Mouse (Mus musculus) hindbrain, embryonic 14.5 days (tissue): ENCODE measurements around the gene Tekt5. TPM values are rescaled to one million over a fixed set of nuclear protein-coding genes. Genes with fewer than 3 reads are reported as not detected.

Experiments used
- ATAC-seq: fragments of 200-750 bp; cut with Nextera tagmentation; 2 replicates; pipeline ENCODE4 v1.8.0; 2017; ENCODE audit warnings: moderate number of reproducible peaks, mild to moderate bottlenecking, moderate TSS enrichment, moderate library complexity; ENCODE audit not compliant: low FRiP score
- DNase-seq: peaks from one replicate; pipeline ENCODE4 v3.0.0-alpha.2; 2015; ENCODE audit warnings: low spot score
- H3K27ac ChIP-seq: fragments of 300-500 bp; sonication (generic); 2 replicates; pipeline ENCODE4 v1.5.1; 2014; ENCODE audit warnings: mild to moderate bottlenecking, moderate library complexity
- H3K27me3 ChIP-seq: fragments of 300-500 bp; sonication (generic); 2 replicates; pipeline ENCODE4 v1.6.1; 2014; ENCODE audit warnings: mild to moderate bottlenecking, low read length, mixed read lengths; ENCODE audit not compliant: control insufficient read depth, insufficient read depth
- H3K36me3 ChIP-seq: fragments of 300-500 bp; sonication (generic); replicated peaks from 2 replicates; pipeline ENCODE4 v1.6.1; 2014; ENCODE audit not compliant: control insufficient read depth, insufficient read depth
- H3K4me1 ChIP-seq: fragments of 300-500 bp; sonication (generic); replicated peaks from 2 replicates; pipeline ENCODE4 v1.6.1; 2014; ENCODE audit warnings: antibody characterized with exemption, low read length, mixed read lengths; ENCODE audit not compliant: control insufficient read depth, insufficient read depth
- H3K4me2 ChIP-seq: fragments of 300-500 bp; sonication (generic); replicated peaks from 2 replicates; pipeline ENCODE4 v1.6.1; 2014; ENCODE audit warnings: mild to moderate bottlenecking, moderate library complexity
- H3K4me3 ChIP-seq: fragments of 300-500 bp; sonication (generic); replicated peaks from 2 replicates; pipeline ENCODE4 v1.5.1; 2014; ENCODE audit warnings: mild to moderate bottlenecking, low read length
- H3K9ac ChIP-seq: fragments of 300-500 bp; sonication (generic); 2 replicates; pipeline ENCODE4 v1.6.1; 2014
- H3K9me3 ChIP-seq: fragments of 300-500 bp; sonication (generic); 2 replicates; pipeline ENCODE4 v1.6.1; 2016; ENCODE audit warnings: low read length; ENCODE audit not compliant: control insufficient read depth
- WGBS: fragments of 180-500 bp; shearing (Covaris S2); extraction: QIAGEN DNeasy Blood & Tissue Kit; methylation state at CpG from one replicate; pipeline ENCODE4 v1.1.7; 2014; 5-methylcytosine and 5-hydroxymethylcytosine counted together
- polyA plus RNA-seq: library from polyadenylated mRNA; unstranded; fragments of >200 nt; fragmentation: Nextera tagmentation; extraction: Ambion mirVana; gene quantifications from 2 replicates; pipeline ENCODE4 v1.2.1, GENCODE M21; 2014

Gene Tekt5
- polyA plus RNA-seq, result 16.1 and 17.9 TPM in 2 replicates

GRCm38 (mm10) chr16:10394699-10395540 is at the start of gene Tekt5:
Tekt5 (minus strand) TSS chr16:10395490.
- 0 out of 2 replicates have a peak, but pooled peaks have one; percentile 59 for ATAC-seq
- peak; percentile 62 for DNase-seq
- no peaks in the 10 kb centered on the region for H3K4me1 ChIP-seq
- peak within 1 kb of the TSS; percentile 54 for H3K4me2 ChIP-seq
- no peaks in the 10 kb centered on the region for H3K36me3 ChIP-seq
- no peaks in the 10 kb centered on the region for H3K9me3 ChIP-seq
- 9% methylated on average over 37 of the region's 37 CpGs for WGBS
- no peaks in the 10 kb centered on the region for H3K27me3 ChIP-seq
- H3K9ac ChIP-seq, result peak within 1 kb of the TSS; percentile 50
- H3K27ac ChIP-seq, result no peak within 1 kb of the TSS
- H3K4me3 ChIP-seq, result peak within 1 kb of the TSS; percentile 28

GRCm38 (mm10) chr16:10443723-10444122 is 48.4 kb upstream of the Tekt5 start:
- DNase-seq (no peak), ATAC-seq (no peak)
- Histone ChIP-seq H3K4me1 (peaks cover 32% of the 10 kb centered on the region), H3K9me3 (no peaks in the 10 kb centered on the region), H3K4me2 (no peak overlapping the region), H3K27ac (no peak overlapping the region), H3K9ac (no peak overlapping the region), H3K36me3 (peaks cover 7% of the 10 kb centered on the region; the same call in 1 of the 2 replicates), H3K4me3 (no peak overlapping the region), H3K27me3 (no peaks in the 10 kb centered on the region)

- H3K27ac ChIP-seq, result no peak overlapping the region
- peaks cover 14% of the 10 kb centered on the region; the same call in 1 of the 2 replicates for H3K36me3 ChIP-seq
- no peaks in the 10 kb centered on the region for H3K27me3 ChIP-seq
- 95% methylated on average over 4 of the region's 4 CpGs for WGBS
- H3K4me2 ChIP-seq, result no peak overlapping the region
- DNase-seq (no peak), ATAC-seq (no peak)
- H3K4me3 ChIP-seq, result no peak overlapping the region
- peaks cover 26% of the 10 kb centered on the region for H3K4me1 ChIP-seq
- no peaks in the 10 kb centered on the region for H3K9me3 ChIP-seq
- no peak overlapping the region for H3K9ac ChIP-seq
Observed at GRCm38 (mm10) chr16:10441761-10442160, 46.5 kb upstream of the Tekt5 start.

GRCm38 (mm10) chr16:10441328-10441727 is 46.0 kb upstream of the Tekt5 start:
- Histone ChIP-seq H3K9me3 (no peaks in the 10 kb centered on the region), H3K4me1 (peaks cover 26% of the 10 kb centered on the region), H3K4me2 (no peak overlapping the region), H3K4me3 (no peak overlapping the region), H3K9ac (no peak overlapping the region), H3K36me3 (peaks cover 14% of the 10 kb centered on the region; the same call in 1 of the 2 replicates), H3K27me3 (no peaks in the 10 kb centered on the region), H3K27ac (no peak overlapping the region)
- 86% methylated on average over 6 of the region's 6 CpGs for WGBS
- DNase-seq (no peak), ATAC-seq (no peak)

- Histone ChIP-seq H3K36me3 (peaks cover 14% of the 10 kb centered on the region; the same call in 1 of the 2 replicates), H3K27me3 (no peaks in the 10 kb centered on the region), H3K9me3 (no peaks in the 10 kb centered on the region), H3K4me2 (no peak overlapping the region), H3K4me1 (peaks cover 7% of the 10 kb centered on the region; the same call in 1 of the 2 replicates), H3K4me3 (no peak overlapping the region), H3K9ac (no peak overlapping the region), H3K27ac (no peak overlapping the region)
- 82% methylated on average over 5 of the region's 5 CpGs for WGBS
- DNase-seq (no peak), ATAC-seq (no peak)
Observed at GRCm38 (mm10) chr16:10438055-10438454, 42.8 kb upstream of the Tekt5 start.

- DNase-seq, result no peak
- H3K27me3 ChIP-seq, result no peaks in the 10 kb centered on the region
- no peak overlapping the region for H3K9ac ChIP-seq
- H3K4me3 ChIP-seq, result no peak overlapping the region
- H3K36me3 ChIP-seq, result peaks cover 24% of the 10 kb centered on the region; the same call in 1 of the 2 replicates
- no peak for ATAC-seq
- H3K27ac ChIP-seq, result no peak overlapping the region
- H3K9me3 ChIP-seq, result no peaks in the 10 kb centered on the region
- no peaks in the 10 kb centered on the region for H3K4me1 ChIP-seq
- H3K4me2 ChIP-seq, result no peak overlapping the region
- 83% methylated on average over 6 of the region's 6 CpGs for WGBS
Observed at GRCm38 (mm10) chr16:10436166-10436565, 40.9 kb upstream of the Tekt5 start.

- Histone ChIP-seq H3K27ac (no peak overlapping the region), H3K9me3 (no peaks in the 10 kb centered on the region), H3K4me1 (no peaks in the 10 kb centered on the region), H3K36me3 (peaks cover 20% of the 10 kb centered on the region; the same call in 1 of the 2 replicates), H3K4me2 (no peak overlapping the region), H3K27me3 (no peaks in the 10 kb centered on the region), H3K4me3 (no peak overlapping the region), H3K9ac (no peak overlapping the region)
- 90% methylated on average over 5 of the region's 5 CpGs for WGBS
- DNase-seq (no peak), ATAC-seq (no peak)
Observed at GRCm38 (mm10) chr16:10433344-10433743, 38.1 kb upstream of the Tekt5 start.

GRCm38 (mm10) chr16:10432387-10432786 is 37.1 kb upstream of the Tekt5 start:
- ATAC-seq (no peak), DNase-seq (no peak)
- Histone ChIP-seq H3K4me3 (no peak overlapping the region), H3K9me3 (no peaks in the 10 kb centered on the region), H3K27me3 (no peaks in the 10 kb centered on the region), H3K9ac (no peak overlapping the region), H3K4me2 (no peak overlapping the region), H3K4me1 (no peaks in the 10 kb centered on the region), H3K27ac (no peak overlapping the region), H3K36me3 (peaks cover 23% of the 10 kb centered on the region; the same call in 1 of the 2 replicates)
- WGBS, result 91% methylated on average over 4 of the region's 4 CpGs

GRCm38 (mm10) chr16:10431911-10432310 is 36.6 kb upstream of the Tekt5 start:
- 89% methylated on average over 1 of the region's 1 CpGs for WGBS
- Histone ChIP-seq H3K9ac (no peak overlapping the region), H3K4me3 (no peak overlapping the region), H3K36me3 (peaks cover 26% of the 10 kb centered on the region), H3K27ac (no peak overlapping the region), H3K4me1 (no peaks in the 10 kb centered on the region), H3K9me3 (no peaks in the 10 kb centered on the region), H3K4me2 (no peak overlapping the region), H3K27me3 (no peaks in the 10 kb centered on the region)
- DNase-seq (no peak), ATAC-seq (no peak)
